Mouse (Mus musculus) kidney, embryonic 16.5 days (tissue): ENCODE data around the gene Zcchc3. TPM values are rescaled to one million over a fixed set of nuclear protein-coding genes. Genes with fewer than 3 reads are reported as not detected.

Experiments
- ATAC-seq: fragments of 200-750 bp; cut with Nextera tagmentation; 2 replicates; pipeline ENCODE4 v1.8.0; 2017; ENCODE audit warnings: moderate TSS enrichment; ENCODE audit not compliant: low FRiP score, low TSS enrichment
- H3K27ac ChIP-seq: fragments of 300-500 bp; sonication (generic); 2 replicates; pipeline ENCODE4 v1.5.1; 2014; ENCODE audit warnings: low read length
- H3K27me3 ChIP-seq: fragments of 300-500 bp; sonication (generic); 2 replicates; pipeline ENCODE4 v1.6.1; 2014; ENCODE audit warnings: low read length, control low read depth, mixed read lengths; ENCODE audit not compliant: insufficient read depth
- H3K36me3 ChIP-seq: fragments of 300-500 bp; sonication (generic); 2 replicates; pipeline ENCODE4 v1.6.1; 2014; ENCODE audit warnings: low read length, control low read depth, mixed read lengths; ENCODE audit not compliant: insufficient read depth
- H3K4me1 ChIP-seq: fragments of 300-500 bp; sonication (generic); 2 replicates; pipeline ENCODE4 v1.6.1; 2014; ENCODE audit warnings: low read length, control low read depth, mixed read lengths; ENCODE audit not compliant: insufficient read depth
- H3K4me2 ChIP-seq: fragments of 300-500 bp; sonication (generic); replicated peaks from 2 replicates; pipeline ENCODE4 v1.6.1; 2014; ENCODE audit warnings: low read depth, low read length
- H3K4me3 ChIP-seq: fragments of 300-500 bp; sonication (generic); 2 replicates; pipeline ENCODE4 v1.5.1; 2014; ENCODE audit warnings: mild to moderate bottlenecking, low read length
- H3K9ac ChIP-seq: fragments of 300-500 bp; sonication (generic); replicated peaks from 2 replicates; pipeline ENCODE4 v1.6.1; 2014; ENCODE audit warnings: low read length
- H3K9me3 ChIP-seq: fragments of 300-500 bp; sonication (generic); 2 replicates; pipeline ENCODE4 v1.6.1; 2016; ENCODE audit warnings: low read length, control low read depth
- WGBS: fragments of 180-500 bp; shearing (Covaris S2); extraction: QIAGEN DNeasy Blood & Tissue Kit; methylation state at CpG from one replicate; pipeline ENCODE4 v1.1.7; 2014; 5-methylcytosine and 5-hydroxymethylcytosine counted together
- polyA plus RNA-seq: library from polyadenylated mRNA; unstranded; fragments of >200 nt; fragmentation: Nextera tagmentation; extraction: Ambion mirVana; gene quantifications from 2 replicates; pipeline ENCODE4 v1.2.1, GENCODE M21; 2015

The Zcchc3 gene
- polyA plus RNA-seq, 1 experiment from 2014 or later: 31.5 TPM

GRCm38 (mm10) chr2:152412526-152413157 is 2.2 kb downstream of the Zcchc3 start:
- 4% methylated on average over 15 of the region's 15 CpGs for WGBS

GRCm38 (mm10) chr2:152411471-152411870 is 3.4 kb downstream of the Zcchc3 start:
- Histone ChIP-seq H3K27me3 (no peaks in the 10 kb centered on the region), H3K9me3 (peaks cover 8% of the 10 kb centered on the region), H3K36me3 (0 out of 2 replicates have a peak, but pooled peaks cover 5% of the 10 kb centered on the region), H3K9ac (peak overlapping the region; percentile 99), H3K4me3 (peak overlapping the region; percentile 95), H3K27ac (peak overlapping the region; percentile 99), H3K4me2 (peak overlapping the region; percentile 91), H3K4me1 (peaks cover 37% of the 10 kb centered on the region)
- WGBS: 5% methylated on average over 7 of the region's 7 CpGs
- ATAC-seq: no peak

More at GRCm38 (mm10) chr2:152412526-152413157, 2.2 kb downstream of the Zcchc3 start:
- ATAC-seq: no peak
- Histone ChIP-seq H3K9ac (peak overlapping the region; percentile 99), H3K9me3 (peaks cover 9% of the 10 kb centered on the region), H3K27me3 (no peaks in the 10 kb centered on the region), H3K36me3 (0 out of 2 replicates have a peak, but pooled peaks cover 5% of the 10 kb centered on the region), H3K27ac (peak overlapping the region; percentile 99), H3K4me2 (peak overlapping the region; percentile 91), H3K4me3 (peak overlapping the region; percentile 95), H3K4me1 (peaks cover 34% of the 10 kb centered on the region)

GRCm38 (mm10) chr2:152410971-152411371 is 3.9 kb downstream of the Zcchc3 start:
- H3K9me3 ChIP-seq: peaks cover 3% of the 10 kb centered on the region
- H3K27ac ChIP-seq: peak overlapping the region; percentile 99
- H3K4me3 ChIP-seq: peak overlapping the region; percentile 95
- peak overlapping the region; percentile 91 for H3K4me2 ChIP-seq
- H3K27me3 ChIP-seq: no peaks in the 10 kb centered on the region
- peaks cover 39% of the 10 kb centered on the region for H3K4me1 ChIP-seq
- WGBS: under 1% methylated on average over 15 of the region's 15 CpGs
- no peaks in the 10 kb centered on the region for H3K36me3 ChIP-seq
- peak; percentile 84 for ATAC-seq
- peak overlapping the region; percentile 99 for H3K9ac ChIP-seq

DNA sequence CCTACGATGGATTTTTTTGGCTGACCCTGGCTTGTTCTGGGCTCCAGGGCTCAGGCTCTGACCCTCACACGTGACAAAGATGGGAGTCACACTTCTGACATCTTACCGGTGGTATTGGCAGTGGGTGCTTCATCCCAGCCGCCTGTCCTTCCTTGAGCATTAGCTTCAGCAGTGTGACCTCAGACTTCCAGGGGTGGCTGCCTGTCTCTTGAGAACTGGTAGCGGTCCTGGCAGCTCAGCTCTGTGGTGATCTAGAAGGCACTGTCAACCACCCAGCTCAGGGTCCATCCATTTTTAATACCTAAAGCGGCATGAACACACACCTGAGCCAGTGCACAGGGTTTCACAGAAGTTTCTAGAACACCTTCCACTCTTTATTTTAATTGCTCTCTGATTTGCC is 5.0 kb downstream of the Zcchc3 start:
- 59% methylated on average over 6 of the region's 6 CpGs for WGBS
- no peak for ATAC-seq
- peak overlapping the region; percentile 99; the same call in 1 of the 2 replicates for H3K9ac ChIP-seq
- no peak overlapping the region for H3K4me3 ChIP-seq
- no peak overlapping the region for H3K4me2 ChIP-seq
- H3K27ac ChIP-seq: peak overlapping the region; percentile 99
- H3K4me1 ChIP-seq: peaks cover 40% of the 10 kb centered on the region
- no peaks in the 10 kb centered on the region for H3K9me3 ChIP-seq
- no peaks in the 10 kb centered on the region for H3K27me3 ChIP-seq
- H3K36me3 ChIP-seq: no peaks in the 10 kb centered on the region

DNA sequence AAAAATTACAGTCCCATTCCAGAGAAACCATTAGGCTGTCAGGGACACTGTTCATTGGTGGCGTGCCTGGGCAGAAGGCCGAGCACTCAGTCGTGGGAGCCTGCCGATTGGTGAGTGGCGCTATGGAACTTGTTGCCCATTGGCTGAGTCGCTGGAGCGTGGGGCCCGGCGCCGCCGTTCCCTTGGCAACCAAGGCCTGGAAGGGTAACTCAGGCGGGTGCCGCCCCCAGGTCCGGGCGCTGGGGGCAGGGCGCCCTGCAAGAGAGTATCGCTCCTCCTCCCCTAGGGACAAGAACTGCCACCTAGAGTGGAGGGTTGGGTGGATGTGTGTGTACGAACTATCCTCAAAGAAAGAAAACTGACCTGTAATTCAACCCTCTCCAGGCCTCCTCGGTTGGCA is 8.7 kb downstream of the Zcchc3 start:
- Histone ChIP-seq H3K9ac (peak overlapping the region; percentile 64), H3K4me1 (peaks cover 33% of the 10 kb centered on the region), H3K9me3 (no peaks in the 10 kb centered on the region), H3K36me3 (no peaks in the 10 kb centered on the region), H3K27me3 (no peaks in the 10 kb centered on the region), H3K4me3 (peak overlapping the region; percentile 47), H3K27ac (peak overlapping the region; percentile 90), H3K4me2 (peak overlapping the region; percentile 66)
- 0% methylated on average over 19 of the region's 19 CpGs for WGBS
- ATAC-seq: peak; percentile 96

DNA sequence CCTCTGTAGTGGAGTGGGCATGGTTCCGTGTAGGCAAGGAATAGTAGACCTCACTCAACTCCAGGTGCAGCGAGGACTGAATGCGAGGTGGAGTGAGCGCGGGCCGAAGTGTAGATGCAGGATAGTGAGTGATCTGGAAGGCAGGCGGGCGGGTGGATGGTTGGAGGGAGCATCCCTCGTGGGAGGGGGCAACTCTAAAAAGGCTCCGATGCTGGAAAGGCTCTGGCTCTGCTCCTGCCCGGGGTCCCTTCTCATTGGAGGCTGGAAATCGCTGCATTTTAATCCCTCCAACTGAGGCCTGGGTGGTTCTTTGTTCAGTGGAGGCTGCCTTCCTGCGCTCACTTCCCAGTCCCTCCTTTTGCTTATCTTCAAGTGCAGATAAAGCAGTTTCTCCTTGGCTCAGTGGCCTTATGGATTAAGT is 15.7 kb downstream of the Zcchc3 start:
- peaks cover 28% of the 10 kb centered on the region for H3K4me1 ChIP-seq
- H3K27me3 ChIP-seq: no peaks in the 10 kb centered on the region
- H3K9ac ChIP-seq: peak overlapping the region; percentile 71
- no peaks in the 10 kb centered on the region for H3K9me3 ChIP-seq
- no peak; the same call in 1 of the 2 replicates for ATAC-seq
- H3K4me3 ChIP-seq: peak overlapping the region; percentile 82
- WGBS: 1% methylated on average over 13 of the region's 13 CpGs
- H3K36me3 ChIP-seq: no peaks in the 10 kb centered on the region
- H3K4me2 ChIP-seq: peak overlapping the region; percentile 84
- peak overlapping the region; percentile 99 for H3K27ac ChIP-seq

DNA sequence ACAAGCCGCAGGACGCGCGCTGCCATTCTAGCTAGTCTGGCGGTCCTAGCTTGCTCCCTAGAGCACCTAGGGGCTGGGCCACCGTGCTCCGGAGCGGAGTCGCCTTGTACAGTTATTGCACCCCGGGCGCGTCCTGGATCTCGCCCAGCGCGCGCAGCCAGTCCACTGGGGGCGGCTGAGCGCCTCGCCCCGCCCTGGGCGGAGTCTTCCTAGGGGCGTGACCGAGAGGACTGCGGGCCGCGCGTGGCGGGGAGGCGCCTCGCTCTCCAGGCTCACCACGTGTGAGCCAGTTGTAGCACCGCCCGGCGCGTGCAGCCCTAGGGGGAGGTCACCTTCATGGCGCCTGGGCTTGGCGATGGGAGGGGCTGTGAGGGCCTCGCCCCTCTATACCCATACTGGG is 16.1 kb downstream of the Zcchc3 start:
- Histone ChIP-seq H3K27ac (peak overlapping the region; percentile 99), H3K4me3 (peak overlapping the region; percentile 82), H3K36me3 (no peaks in the 10 kb centered on the region), H3K4me2 (peak overlapping the region; percentile 84), H3K27me3 (no peaks in the 10 kb centered on the region), H3K4me1 (peaks cover 33% of the 10 kb centered on the region), H3K9me3 (no peaks in the 10 kb centered on the region), H3K9ac (peak overlapping the region; percentile 95)
- ATAC-seq: peak; percentile 85
- under 1% methylated on average over 38 of the region's 38 CpGs for WGBS

- Histone ChIP-seq H3K36me3 (no peaks in the 10 kb centered on the region), H3K9ac (peak within 1 kb of the TSS; percentile 95), H3K4me2 (peak within 1 kb of the TSS; percentile 84), H3K9me3 (no peaks in the 10 kb centered on the region), H3K4me3 (peak within 1 kb of the TSS; percentile 82), H3K4me1 (peaks cover 41% of the 10 kb centered on the region), H3K27me3 (no peaks in the 10 kb centered on the region), H3K27ac (peak within 1 kb of the TSS; percentile 99)
- under 1% methylated on average over 83 of the region's 104 CpGs for WGBS
- ATAC-seq: peak; percentile 64
These were observed 17.0 kb downstream of the Zcchc3 start, which contains the start of gene Sox12 for GRCm38 (mm10) chr2:152397680-152398435. Gene Sox12, minus strand, starts transcription at chr2:152398063.

GRCm38 (mm10) chr2:152397004-152397589 is 17.7 kb downstream of the Zcchc3 start:
- Histone ChIP-seq H3K27me3 (no peaks in the 10 kb centered on the region), H3K9me3 (no peaks in the 10 kb centered on the region), H3K27ac (peak overlapping the region; percentile 99), H3K4me3 (peak overlapping the region; percentile 82), H3K9ac (peak overlapping the region; percentile 95), H3K4me2 (peak overlapping the region; percentile 84), H3K4me1 (peaks cover 42% of the 10 kb centered on the region), H3K36me3 (no peaks in the 10 kb centered on the region)
- no peak; the same call in 1 of the 2 replicates for ATAC-seq
- WGBS: under 1% methylated on average over 52 of the region's 77 CpGs
